Mouse (Mus musculus) MEL (cell line): ENCODE results near the gene 9130019O22Rik.
"Not testable (repeated sequence)": the region's sequence is repeated elsewhere in the genome, so short reads cannot be mapped to it uniquely, and the experiment has no call there.

Experiments
- CTCF ChIP-seq, 3 experiments: IDR thresholded peaks in 2 of 3; conservative IDR thresholded peaks in 1 of 3; 2 replicates each; pipeline ENCODE4 v1.5.1; 2011 to 2012; ENCODE audit warnings: low read length in 3 of 3, low read depth in 2 of 3, mild to moderate bottlenecking in 2 of 3, improper control_type of control experiment in 1 of 3, inconsistent platforms in 1 of 3, mixed read lengths in 1 of 3, moderate library complexity in 1 of 3; ENCODE audit not compliant: control insufficient read depth in 1 of 3, insufficient read depth in 1 of 3, poor library complexity in 1 of 3, severe bottlenecking in 1 of 3
- TCF12 ChIP-seq: IDR thresholded peaks from 2 replicates; pipeline ENCODE4 v1.6.1; 2014; ENCODE audit warnings: low read depth, mild to moderate bottlenecking, inconsistent platforms, low read length, improper control_type of control experiment, moderate library complexity

DNA sequence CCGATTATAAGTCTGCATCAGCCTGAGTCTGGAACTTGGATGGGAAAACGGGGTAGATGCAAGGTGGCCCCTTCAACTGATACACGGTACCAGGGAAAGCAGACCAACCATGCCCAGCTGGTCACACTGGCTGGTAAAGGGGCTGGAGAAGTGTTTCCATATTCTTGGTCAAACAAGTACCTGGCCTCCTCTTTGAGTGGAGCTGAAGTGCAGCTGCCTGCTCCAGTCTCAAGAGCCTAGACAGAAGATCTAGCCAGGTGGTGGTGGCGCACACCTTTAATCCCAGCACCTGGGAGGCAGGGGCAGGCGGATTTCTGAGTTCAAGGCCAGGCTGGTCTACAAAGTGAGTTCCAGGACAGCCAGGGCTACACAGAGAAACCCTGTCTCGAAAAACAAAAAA, 45.1 kb downstream of the 9130019O22Rik start:
- not testable (repeated sequence) for TF ChIP-seq CTCF (IDR thresholded peaks at IDR 0.05 in 2 of 3, conservative IDR thresholded peaks at IDR 0.05 in 1 of 3; ENCODE audit: control insufficient read depth in 1 of 3, insufficient read depth in 1 of 3, low read depth in 2 of 3, low read length in 3 of 3, poor library complexity in 1 of 3, severe bottlenecking in 1 of 3); TCF12
